Mouse (Mus musculus): ENCODE data around the gene Itga10.
"Not testable (repeated sequence)": the region's sequence is repeated elsewhere in the genome, so short reads cannot be mapped to it uniquely, and the experiment has no call there.

Itga10 gene

GRCm38 (mm10) chr3:96645018-96645649 lies at the start of gene Itga10:
Gene Itga10, plus strand, starts transcription at chr3:96645584.
- peak; percentile 78 for DNase-seq

GRCm38 (mm10) chr3:96595661-96596060 lies 49.7 kb upstream of the Itga10 start:
- no peak for DNase-seq

- DNase-seq: peak; percentile 61
These were observed 49.1 kb upstream of the Itga10 start, which contains the start of gene Ankrd34a for GRCm38 (mm10) chr3:96596228-96596707. Gene Ankrd34a, plus strand, starts transcription at chr3:96596636.

- DNase-seq: no peak
These were observed 48.5 kb upstream of the Itga10 start for GRCm38 (mm10) chr3:96596855-96597254.

- no peak for DNase-seq
These were observed 47.9 kb upstream of the Itga10 start for GRCm38 (mm10) chr3:96597435-96597891.

- peak; percentile 83 for DNase-seq
These were observed 47.0 kb upstream of the Itga10 start for GRCm38 (mm10) chr3:96598156-96599068.

GRCm38 (mm10) chr3:96599069-96599393 lies 46.4 kb upstream of the Itga10 start:
- DNase-seq: no peak

- DNase-seq: no peak
These were observed 46.0 kb upstream of the Itga10 start for GRCm38 (mm10) chr3:96599411-96599810.

GRCm38 (mm10) chr3:96600639-96601250 lies 44.6 kb upstream of the Itga10 start, which contains the start of gene Lix1l:
Gene Lix1l, plus strand, starts transcription at chr3:96601149.
- DNase-seq: peak; percentile 98

GRCm38 (mm10) chr3:96601251-96601787 lies 44.1 kb upstream of the Itga10 start:
- DNase-seq: peak; percentile 86

GRCm38 (mm10) chr3:96601941-96602703 lies 43.3 kb upstream of the Itga10 start:
- peak; percentile 62 for DNase-seq

- no peak for DNase-seq
These were observed 42.7 kb upstream of the Itga10 start for GRCm38 (mm10) chr3:96602704-96603084.

- DNase-seq: no peak
These were observed 42.1 kb upstream of the Itga10 start for GRCm38 (mm10) chr3:96603311-96603710.

- DNase-seq: not testable (repeated sequence)
These were observed 39.4 kb upstream of the Itga10 start for GRCm38 (mm10) chr3:96606007-96606406.

- no peak for DNase-seq
These were observed 38.8 kb upstream of the Itga10 start for GRCm38 (mm10) chr3:96606618-96607017.

GRCm38 (mm10) chr3:96617941-96618340 lies 27.4 kb upstream of the Itga10 start:
- DNase-seq: no peak

- no peak for DNase-seq
These were observed 22.2 kb upstream of the Itga10 start for GRCm38 (mm10) chr3:96623201-96623600.

GRCm38 (mm10) chr3:96629729-96630600 lies 15.4 kb upstream of the Itga10 start, which contains the start of gene Rbm8a:
Gene Rbm8a, plus strand, starts transcription at chr3:96629933.
- peak; percentile 98 for DNase-seq

GRCm38 (mm10) chr3:96632058-96632457 lies 13.3 kb upstream of the Itga10 start:
- no peak for DNase-seq

GRCm38 (mm10) chr3:96634015-96634414 lies 11.4 kb upstream of the Itga10 start:
- no peak for DNase-seq

Measured in lung, postnatal 10 days (tissue).